Mouse (Mus musculus): ENCODE measurements around the gene Chmp4b. TPM values are rescaled to one million over a fixed set of nuclear protein-coding genes. Genes with fewer than 3 reads are reported as not detected.

Chmp4b gene
- polyA plus RNA-seq, 1 experiment from 2014 or later: 17.5 TPM

Other genes with a start within 250 kb of the Chmp4b start
- 1.7 and 2.0 TPM in 2 replicates for gene Snta1, start 243.6 kb upstream of the Chmp4b start, polyA plus RNA-seq (2015; fragmentation: Nextera tagmentation; extraction: Ambion mirVana)
- 8.4 and 9.6 TPM in 2 replicates for gene Cbfa2t2, start 215.2 kb upstream of the Chmp4b start, polyA plus RNA-seq (2015; fragmentation: Nextera tagmentation; extraction: Ambion mirVana)
- gene 1700003F12Rik, start 104.6 kb upstream of the Chmp4b start, polyA plus RNA-seq (2015; fragmentation: Nextera tagmentation; extraction: Ambion mirVana): 1.3 and 1.5 TPM in 2 replicates
- not detected in 2 replicates for gene Actl10, start 99.9 kb upstream of the Chmp4b start, polyA plus RNA-seq (2015; fragmentation: Nextera tagmentation; extraction: Ambion mirVana)
- gene Necab3, start 92.8 kb upstream of the Chmp4b start, polyA plus RNA-seq (2015; fragmentation: Nextera tagmentation; extraction: Ambion mirVana): 0.81 and 0.88 TPM in 2 replicates
- 16.6 and 17.7 TPM in 2 replicates for gene E2f1, start 81.8 kb upstream of the Chmp4b start, polyA plus RNA-seq (2015; fragmentation: Nextera tagmentation; extraction: Ambion mirVana)
- gene Pxmp4, start 48.0 kb upstream of the Chmp4b start, polyA plus RNA-seq (2015; fragmentation: Nextera tagmentation; extraction: Ambion mirVana): 26.8 and 28.9 TPM in 2 replicates
- 1.9 and 2.1 TPM in 2 replicates for gene Zfp341, start 38.4 kb upstream of the Chmp4b start, polyA plus RNA-seq (2015; fragmentation: Nextera tagmentation; extraction: Ambion mirVana)
- not detected in 2 replicates for gene 4930519P11Rik, start 38.3 kb upstream of the Chmp4b start, polyA plus RNA-seq (2015; fragmentation: Nextera tagmentation; extraction: Ambion mirVana)
- gene Gm14214, start 118.3 kb downstream of the Chmp4b start, polyA plus RNA-seq (2015; fragmentation: Nextera tagmentation; extraction: Ambion mirVana): not detected in 2 replicates
- 26.8 and 29.5 TPM in 2 replicates for gene Raly, start 139.4 kb downstream of the Chmp4b start, polyA plus RNA-seq (2015; fragmentation: Nextera tagmentation; extraction: Ambion mirVana)
- 0.22 TPM in 1 of 2 replicates, not detected in the other for gene a, start 139.7 kb downstream of the Chmp4b start, polyA plus RNA-seq (2015; fragmentation: Nextera tagmentation; extraction: Ambion mirVana)
- 106 and 130 TPM in 2 replicates for gene Eif2s2, start 241.2 kb downstream of the Chmp4b start, polyA plus RNA-seq (2015; fragmentation: Nextera tagmentation; extraction: Ambion mirVana)

All from liver, embryonic 13.5 days (tissue).